Mouse (Mus musculus): Measurements from ENCODE around the gene Strap. TPM values are rescaled to one million over a fixed set of nuclear protein-coding genes. Genes with fewer than 3 reads are reported as not detected.
A peak's percentile ranks its signal among the peaks of the same experiment; 100 is the strongest.

The Strap gene
- polyA plus RNA-seq, 1 experiment from 2014 or later: 188 TPM

DNA sequence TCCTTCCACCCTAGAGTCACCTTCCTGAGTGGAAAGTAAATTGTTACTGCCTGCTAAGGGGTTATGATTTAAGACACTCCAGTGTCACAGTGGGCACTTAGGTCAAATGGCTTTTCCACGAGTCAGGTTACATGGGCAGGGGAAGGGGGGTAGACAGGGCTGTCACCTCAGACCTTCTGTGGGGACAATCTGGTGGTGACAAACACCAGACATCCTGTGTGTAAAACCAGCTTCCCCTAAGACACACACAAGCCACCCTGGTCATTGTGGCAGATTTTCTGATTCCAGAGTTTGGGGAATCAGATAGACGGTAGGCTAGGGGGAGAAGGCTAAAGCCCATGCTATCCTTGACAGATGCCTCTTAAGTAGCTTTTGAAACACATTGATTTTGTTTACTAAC lies 60.6 kb downstream of the Strap start:
- no peaks in the 10 kb centered on the region for H3K27me3 ChIP-seq (replicated peaks; ENCODE audit: control insufficient read depth, insufficient read depth, low read length)
- H3K36me3 ChIP-seq (ENCODE audit: control insufficient read depth, insufficient read depth): no peaks in the 10 kb centered on the region
- H3K27ac ChIP-seq (ENCODE audit: low read length): no peak overlapping the region
- H3K4me2 ChIP-seq (ENCODE audit: low read length): no peak overlapping the region
- 78% methylated on average over 2 of the region's 2 CpGs for WGBS
- no peak for ATAC-seq
- 0 out of 2 replicates have a peak, but pooled peaks cover 2% of the 10 kb centered on the region for H3K9me3 ChIP-seq (ENCODE audit: control insufficient read depth, low read length)
- no peaks in the 10 kb centered on the region for H3K4me1 ChIP-seq (replicated peaks; ENCODE audit: control insufficient read depth, insufficient read depth, low read length)
- no peak overlapping the region for H3K4me3 ChIP-seq (replicated peaks; ENCODE audit: low read length)
- H3K9ac ChIP-seq (replicated peaks; ENCODE audit: low read depth, low read length): no peak overlapping the region

DNA sequence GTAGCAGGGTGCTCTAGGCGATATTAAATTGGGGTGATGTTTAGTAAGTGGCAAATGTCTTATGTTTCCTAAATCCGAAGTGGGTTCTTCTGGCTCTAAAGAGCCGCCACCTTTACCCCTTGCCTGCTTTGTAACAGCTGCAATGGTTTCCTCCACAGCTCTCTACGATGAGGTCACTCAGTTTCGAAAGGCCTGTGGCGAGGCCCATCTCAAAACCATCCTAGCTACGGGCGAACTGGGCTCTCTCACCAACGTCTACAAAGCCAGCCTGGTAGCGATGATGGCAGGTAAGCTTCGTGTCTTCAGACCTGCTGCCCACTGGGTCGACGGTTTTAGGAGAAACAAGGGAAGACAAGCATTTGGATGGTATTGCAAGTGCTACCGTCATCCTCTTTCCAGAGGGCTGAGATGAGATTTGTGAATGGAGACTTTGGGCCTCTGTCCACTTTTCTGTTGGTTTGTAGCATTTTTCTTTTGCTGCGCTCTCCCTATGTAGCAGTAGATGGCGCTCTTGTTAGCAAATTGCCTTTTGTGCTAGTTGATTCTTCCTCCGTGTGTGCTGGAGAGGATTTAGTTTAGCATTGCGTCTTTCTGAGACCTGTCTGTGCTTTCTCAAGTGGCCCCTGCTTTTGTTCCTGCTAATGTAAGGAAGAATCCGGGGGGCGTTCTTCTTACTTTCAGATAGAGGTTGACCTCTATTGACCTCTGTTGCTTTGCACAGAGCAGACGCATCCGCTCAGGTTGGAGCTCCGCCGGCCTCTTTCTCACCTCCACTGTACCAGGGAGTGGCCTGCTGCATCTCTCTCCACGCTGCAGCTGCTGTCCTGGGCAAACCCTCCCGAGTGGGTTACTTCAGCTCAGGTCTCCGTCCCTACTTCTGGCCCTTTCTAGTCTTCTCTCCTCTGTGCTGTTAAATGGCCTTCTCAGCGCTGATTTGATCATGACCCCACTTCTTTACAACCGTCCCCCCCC lies 62.0 kb downstream of the Strap start:
- Histone ChIP-seq H3K4me3 (replicated peaks; ENCODE audit: low read length) (no peak overlapping the region), H3K36me3 (ENCODE audit: control insufficient read depth, insufficient read depth) (no peaks in the 10 kb centered on the region), H3K4me1 (replicated peaks; ENCODE audit: control insufficient read depth, insufficient read depth, low read length) (no peaks in the 10 kb centered on the region), H3K9ac (replicated peaks; ENCODE audit: low read depth, low read length) (no peak overlapping the region), H3K27me3 (replicated peaks; ENCODE audit: control insufficient read depth, insufficient read depth, low read length) (no peaks in the 10 kb centered on the region), H3K9me3 (ENCODE audit: control insufficient read depth, low read length) (peaks cover 5% of the 10 kb centered on the region; the same call in 1 of the 2 replicates), H3K4me2 (ENCODE audit: low read length) (no peak overlapping the region), H3K27ac (ENCODE audit: low read length) (no peak overlapping the region)
- WGBS: 72% methylated on average over 29 of the region's 29 CpGs
- ATAC-seq: peak; percentile 72

DNA sequence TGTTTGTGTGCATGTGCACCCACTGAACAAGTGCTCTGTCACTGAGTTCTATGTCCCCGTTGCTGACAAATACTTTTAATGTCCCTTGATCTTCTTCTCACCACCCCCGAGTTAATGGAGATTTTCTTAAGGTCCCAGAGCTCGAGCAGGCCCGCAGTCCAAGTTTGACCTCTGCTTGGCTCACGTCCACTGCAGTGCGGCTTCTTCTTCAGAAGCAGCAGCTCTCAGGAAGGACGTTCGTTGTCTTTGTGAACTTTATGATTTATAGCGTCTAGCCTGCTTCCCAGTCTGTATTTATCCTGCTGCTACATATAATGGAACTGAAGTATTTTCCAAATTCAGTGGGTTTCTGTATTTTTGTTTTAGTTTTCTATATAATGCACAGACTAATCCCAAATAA lies 64.4 kb downstream of the Strap start:
- no peaks in the 10 kb centered on the region for H3K36me3 ChIP-seq (ENCODE audit: control insufficient read depth, insufficient read depth)
- no peak overlapping the region for H3K27ac ChIP-seq (ENCODE audit: low read length)
- peaks cover 5% of the 10 kb centered on the region; the same call in 1 of the 2 replicates for H3K9me3 ChIP-seq (ENCODE audit: control insufficient read depth, low read length)
- no peak for ATAC-seq
- no peak overlapping the region for H3K4me3 ChIP-seq (replicated peaks; ENCODE audit: low read length)
- no peaks in the 10 kb centered on the region for H3K4me1 ChIP-seq (replicated peaks; ENCODE audit: control insufficient read depth, insufficient read depth, low read length)
- H3K27me3 ChIP-seq (replicated peaks; ENCODE audit: control insufficient read depth, insufficient read depth, low read length): no peaks in the 10 kb centered on the region
- no peak overlapping the region for H3K9ac ChIP-seq (replicated peaks; ENCODE audit: low read depth, low read length)
- WGBS: 97% methylated on average over 9 of the region's 9 CpGs
- no peak overlapping the region for H3K4me2 ChIP-seq (ENCODE audit: low read length)

Other genes starting within 250 kb of the Strap start
- 16.6 and 20.9 TPM in 2 replicates for gene Eps8, start 80.2 kb upstream of the Strap start, polyA plus RNA-seq (2015; fragmentation: Nextera tagmentation; extraction: Ambion mirVana)
- 8.9 and 11.3 TPM in 2 replicates for gene Dera, start 19.5 kb downstream of the Strap start, polyA plus RNA-seq (2015; fragmentation: Nextera tagmentation; extraction: Ambion mirVana)